Mouse (Mus musculus) heart, postnatal 4 days (tissue): ENCODE results near the gene Ubac2. TPM values are rescaled to one million over a fixed set of nuclear protein-coding genes. Genes with fewer than 3 reads are reported as not detected.
A peak's percentile ranks its signal among the peaks of the same experiment; 100 is the strongest.

Source experiments
- DNase-seq: peaks from one replicate; pipeline ENCODE4 v3.0.0; 2021
- total RNA-seq, 2 experiments: library from RNA; stranded (reverse); gene quantifications; 2 replicates each; pipeline ENCODE4 v1.2.3; 2021

The Ubac2 gene
- total RNA-seq, 2 experiments from 2014 or later = 25.2 to 27.3 TPM

DNA sequence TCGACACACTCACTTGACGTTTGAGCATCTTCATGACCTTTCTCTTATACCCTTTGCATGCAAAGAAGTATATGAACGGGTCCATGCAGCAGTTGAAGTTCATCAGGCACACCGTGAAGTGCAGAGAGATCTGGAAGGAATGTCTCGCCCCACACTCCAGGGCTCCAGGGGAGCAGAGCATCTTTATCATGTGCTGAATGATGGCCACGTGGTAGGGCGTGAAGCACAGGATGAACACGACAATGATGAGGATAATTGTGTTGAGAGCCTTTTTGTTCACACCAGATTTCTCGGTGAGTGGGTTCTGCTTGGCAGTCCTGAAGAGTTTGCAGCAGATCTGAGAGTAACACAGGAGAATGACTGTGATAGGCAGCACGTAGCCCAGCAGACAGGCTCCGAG, 75.7 kb downstream of the Ubac2 start:
- no peak for DNase-seq

DNA sequence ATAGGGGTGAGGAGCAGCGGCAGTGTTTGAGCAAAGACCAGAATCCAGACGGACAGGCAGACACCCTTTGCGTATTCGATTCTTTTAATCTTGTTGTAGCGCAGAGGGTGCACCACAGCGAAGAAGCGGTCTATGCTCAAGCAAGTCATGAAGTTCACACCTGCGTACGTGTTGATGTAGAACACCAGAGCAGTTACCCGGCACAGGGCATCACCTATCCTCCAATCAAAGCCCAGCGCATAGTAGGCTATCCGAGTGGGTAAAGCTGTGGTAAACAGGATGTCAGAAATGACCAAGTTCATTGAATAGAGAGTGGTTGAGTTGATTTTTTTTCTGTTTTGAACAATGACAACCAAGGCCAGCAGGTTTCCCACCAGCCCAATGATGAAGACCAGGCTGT, 76.2 kb downstream of the Ubac2 start:
- DNase-seq = no peak

DNA sequence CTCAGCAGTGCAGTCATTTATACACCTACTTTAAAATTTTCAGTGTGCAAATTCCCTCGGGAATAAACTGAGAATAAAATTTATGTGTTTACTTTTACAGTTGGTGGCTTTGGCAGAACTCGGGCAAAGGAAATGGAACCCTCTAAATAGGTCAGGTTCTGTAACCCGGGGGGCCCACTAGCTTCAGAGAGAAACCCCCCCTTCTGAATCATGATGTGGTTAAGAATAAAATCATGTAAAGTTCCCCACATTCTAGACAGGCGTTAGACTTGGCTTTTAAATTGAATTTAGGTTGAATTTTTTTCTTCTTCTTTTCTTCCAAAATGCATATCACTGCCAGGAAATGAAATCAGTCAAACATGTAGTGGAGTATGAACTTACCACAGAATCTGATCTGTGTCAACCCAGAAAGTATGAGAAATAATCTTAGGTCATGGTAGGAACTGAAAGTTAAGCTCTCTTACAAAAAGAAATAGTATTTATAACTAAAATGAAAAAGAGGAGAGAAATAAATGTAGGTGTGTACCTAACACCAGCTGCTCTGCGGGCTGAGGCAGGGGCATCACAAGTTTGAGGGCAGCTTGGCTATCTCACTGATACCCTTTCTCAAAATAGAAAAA, 76.9 kb downstream of the Ubac2 start:
- DNase-seq = no peak

DNA sequence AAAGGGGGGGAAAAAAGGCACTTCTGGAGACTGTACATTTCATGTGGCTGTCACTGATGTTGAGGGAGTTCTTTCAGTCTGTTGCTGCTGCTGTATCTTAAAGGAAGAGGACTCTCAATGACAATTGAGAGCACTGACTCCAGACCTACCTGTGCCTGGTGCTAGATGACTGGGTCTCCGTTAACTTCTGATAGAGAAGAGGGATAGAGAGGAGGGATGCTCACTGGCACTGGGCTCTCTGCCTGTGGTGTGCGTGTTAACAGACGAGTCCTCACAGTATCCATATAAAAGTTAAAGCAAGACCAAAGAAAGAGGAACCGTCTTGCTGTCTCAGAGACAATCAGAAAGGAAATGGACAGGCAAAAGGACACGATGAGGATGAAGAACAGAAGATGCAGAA, 77.9 kb downstream of the Ubac2 start:
- DNase-seq = no peak

DNA sequence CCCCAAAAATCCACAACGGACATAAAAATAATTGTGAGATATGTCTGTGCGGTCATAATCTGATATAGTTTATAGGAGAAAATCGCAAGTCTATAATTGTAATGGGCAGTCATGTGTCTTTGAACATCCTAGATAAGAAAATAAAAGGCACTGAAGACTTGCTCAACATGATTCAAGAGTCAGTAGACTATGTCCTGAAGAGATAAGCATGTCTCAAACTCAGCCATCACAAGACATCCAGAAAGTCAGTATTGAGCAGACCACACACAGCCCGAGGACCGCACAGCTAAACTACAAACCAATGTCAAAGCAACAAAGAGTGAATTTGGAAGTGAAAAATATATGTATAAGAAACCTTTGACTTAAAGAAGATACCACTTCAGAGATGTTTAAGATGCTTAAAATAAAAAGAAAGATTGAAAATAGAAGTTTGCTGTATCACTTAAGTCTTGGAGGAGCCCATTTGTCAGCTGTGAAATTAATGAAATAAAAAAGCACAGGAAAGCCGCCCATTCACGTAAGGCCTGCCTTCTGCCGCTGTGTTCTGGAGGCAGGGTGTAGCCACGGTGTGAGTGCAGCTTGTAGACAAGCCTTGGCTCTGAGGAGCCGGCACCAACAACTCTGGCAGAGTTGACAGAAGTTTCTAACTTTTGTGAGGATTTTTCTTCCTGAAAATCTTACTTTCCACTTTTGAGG, 78.9 kb downstream of the Ubac2 start:
- no peak for DNase-seq

DNA sequence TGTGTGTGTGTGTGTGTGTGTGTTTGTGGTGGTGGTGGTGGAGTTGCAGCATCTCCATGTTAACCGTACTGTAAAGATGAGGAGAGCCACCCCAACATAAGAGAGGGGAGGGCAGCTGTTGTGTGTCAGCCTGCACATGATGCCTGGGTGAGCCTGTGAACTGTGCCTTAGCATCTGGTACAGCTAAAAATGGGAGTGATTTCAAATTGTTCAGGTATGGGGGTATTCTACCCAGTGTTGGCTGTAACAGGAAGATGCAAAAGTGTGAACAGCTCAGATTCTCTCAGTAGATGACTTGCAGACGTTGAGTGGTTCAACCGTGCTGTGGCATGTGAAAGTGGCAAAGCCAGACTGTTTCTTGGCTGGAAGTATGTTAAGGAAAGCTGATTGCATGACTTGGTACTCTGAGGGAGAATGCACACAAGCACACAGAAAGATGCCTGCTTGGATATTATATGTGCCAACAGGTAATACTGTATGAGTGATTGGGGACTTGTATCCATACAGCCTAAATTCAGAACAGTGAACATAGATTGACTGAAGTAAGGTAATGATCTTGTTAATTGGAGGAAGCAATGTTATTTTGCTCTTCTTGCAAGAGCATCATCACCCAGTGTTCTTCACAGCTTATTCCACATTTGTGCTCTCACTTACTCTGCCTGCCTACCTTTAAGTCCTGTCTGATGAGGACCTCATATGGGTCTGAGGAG, 79.8 kb downstream of the Ubac2 start:
- no peak for DNase-seq

DNA sequence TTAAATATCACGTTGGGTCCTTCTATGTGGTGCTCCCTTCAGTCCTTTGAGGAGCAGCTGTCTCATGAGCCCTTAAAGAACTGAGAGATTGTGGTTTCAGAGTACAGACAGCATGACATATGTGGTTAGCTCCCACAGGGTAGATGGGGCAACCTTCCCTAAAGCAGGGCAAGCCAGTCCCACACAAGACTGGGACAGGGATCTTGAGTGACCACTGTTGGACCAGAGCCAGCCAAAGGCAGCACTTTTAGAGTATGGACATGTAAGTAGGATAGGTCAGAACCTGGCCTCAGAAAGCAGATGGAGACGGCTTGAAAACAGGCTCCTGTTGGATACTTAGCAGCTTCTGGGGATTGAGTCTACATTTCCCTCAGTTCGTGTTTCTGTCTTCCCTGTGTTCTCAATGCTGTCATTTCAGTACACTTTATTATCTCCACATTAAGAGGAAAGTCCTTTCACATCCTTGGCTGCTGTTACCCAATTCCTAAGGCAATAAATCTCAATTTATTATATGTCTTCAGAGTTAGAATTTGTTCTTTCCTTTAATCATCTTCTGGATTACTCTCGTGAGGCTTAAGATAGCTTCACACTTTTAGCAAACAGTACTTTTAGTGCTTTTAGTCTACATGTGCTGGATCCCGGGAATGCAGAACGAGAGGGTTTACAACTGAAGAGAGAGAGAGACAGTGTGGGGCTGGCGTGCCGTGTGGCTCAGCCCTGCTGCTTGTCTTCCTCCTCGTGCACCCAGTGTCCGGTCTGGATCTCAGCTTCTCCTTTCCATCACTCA, 80.5 kb downstream of the Ubac2 start:
- no peak for DNase-seq

DNA sequence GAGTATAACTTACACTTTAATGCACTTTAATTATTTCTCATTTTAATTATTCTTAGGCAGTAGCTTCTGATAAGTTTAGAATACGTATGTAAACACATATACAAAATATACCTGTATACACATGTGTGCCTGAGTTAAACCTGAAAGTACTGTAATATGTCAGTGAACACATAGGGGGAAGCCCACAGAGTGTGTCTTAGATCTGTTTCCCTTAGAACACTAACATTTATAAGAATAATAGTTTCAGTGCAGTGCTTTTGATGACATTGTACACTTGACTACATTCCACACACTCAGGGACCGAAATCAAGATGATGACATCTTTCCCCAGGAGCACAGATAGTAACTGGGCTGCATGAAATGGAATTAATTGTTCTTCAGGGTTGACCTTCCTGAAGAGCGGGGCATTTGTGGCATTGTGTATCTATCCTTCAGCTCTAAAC, 81.1 kb downstream of the Ubac2 start:
- no peak for DNase-seq

DNA sequence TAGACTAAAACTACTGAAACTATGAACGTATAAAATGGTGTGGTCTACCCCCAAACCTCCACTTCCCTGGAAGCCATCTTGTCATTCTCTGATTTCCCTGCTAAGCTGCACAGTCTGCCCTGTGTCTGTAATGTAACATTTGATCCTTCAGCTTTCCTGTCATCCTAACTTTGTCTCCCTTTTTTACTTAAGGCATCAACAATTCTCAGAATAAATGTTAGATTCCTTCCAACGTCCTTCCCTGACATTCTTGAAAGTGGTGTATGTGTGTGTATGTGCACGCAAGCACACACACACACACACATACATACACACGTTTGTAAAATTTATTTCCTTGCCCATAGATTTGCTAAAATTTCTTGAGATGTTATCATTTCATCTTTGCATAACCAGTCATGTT, 81.6 kb downstream of the Ubac2 start:
- no peak for DNase-seq

DNA sequence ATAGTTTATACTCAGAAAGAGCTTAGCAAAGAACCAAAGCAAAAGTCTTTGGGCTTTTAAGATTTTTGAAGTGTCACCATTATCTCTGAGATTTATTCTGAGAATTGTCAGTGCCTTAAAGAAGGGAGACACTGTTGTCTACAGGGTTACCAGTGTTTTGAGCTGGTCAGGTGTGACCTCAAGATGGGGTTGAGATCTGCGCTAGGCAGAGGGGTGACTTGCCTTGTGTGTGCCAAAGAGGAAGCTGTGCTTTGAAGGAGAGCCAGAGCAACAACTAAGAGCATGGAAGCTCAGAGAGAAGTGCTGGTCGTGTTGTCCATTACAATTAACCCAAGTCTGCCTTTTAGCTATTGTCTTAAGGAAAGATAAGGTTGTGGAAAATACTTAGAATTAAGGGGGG, 82.1 kb downstream of the Ubac2 start:
- DNase-seq = no peak

DNA sequence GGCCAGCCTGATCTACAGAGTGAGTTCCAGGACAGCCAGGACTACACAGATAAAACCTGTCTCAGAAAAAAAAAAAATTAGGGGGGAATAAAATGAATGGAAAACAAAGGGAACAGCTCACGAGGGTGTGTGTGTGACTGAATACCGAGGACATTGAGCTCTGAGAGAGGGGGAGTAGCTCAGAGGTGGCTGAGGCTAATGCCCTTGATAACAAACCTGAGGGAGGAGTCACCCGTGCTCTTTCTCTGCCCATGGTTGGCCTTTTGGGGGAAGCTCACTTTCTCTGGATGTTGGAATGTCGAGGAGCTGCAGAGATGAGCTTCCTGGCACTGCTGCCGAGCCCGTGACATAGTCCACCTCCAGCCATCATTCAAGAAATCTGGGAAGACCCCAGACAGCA, 82.6 kb downstream of the Ubac2 start:
- no peak for DNase-seq

DNA sequence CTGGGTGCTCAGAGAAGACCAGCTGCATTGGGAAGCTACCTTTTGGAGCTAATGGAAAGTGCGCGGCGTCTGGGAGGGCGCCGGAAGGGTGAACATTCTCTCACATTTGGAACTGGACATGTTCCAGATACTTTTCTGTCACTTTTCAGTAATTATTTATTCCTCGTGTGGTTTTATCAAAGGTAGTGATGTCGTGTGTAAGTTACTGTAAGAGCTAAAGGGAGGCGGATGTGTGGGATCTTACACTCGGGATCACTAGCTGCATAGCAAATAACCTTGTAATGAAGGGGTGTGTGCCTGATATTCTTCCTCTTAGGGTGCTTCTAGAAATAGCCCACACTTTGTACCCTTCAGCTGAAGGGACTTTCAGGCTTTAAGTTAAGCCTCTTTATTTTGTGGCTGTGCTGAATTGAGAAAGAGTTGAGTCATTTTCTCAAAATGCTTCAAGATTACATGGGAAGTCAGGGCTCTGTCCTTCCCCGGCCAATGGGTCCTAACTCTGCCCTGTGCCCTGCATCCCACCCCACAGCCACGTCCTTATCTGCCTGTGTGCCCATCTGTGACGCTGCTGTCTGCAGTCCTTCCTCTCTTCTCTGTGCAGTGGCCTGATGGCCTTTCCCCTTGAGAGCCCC, 83.2 kb downstream of the Ubac2 start:
- DNase-seq = no peak

DNA sequence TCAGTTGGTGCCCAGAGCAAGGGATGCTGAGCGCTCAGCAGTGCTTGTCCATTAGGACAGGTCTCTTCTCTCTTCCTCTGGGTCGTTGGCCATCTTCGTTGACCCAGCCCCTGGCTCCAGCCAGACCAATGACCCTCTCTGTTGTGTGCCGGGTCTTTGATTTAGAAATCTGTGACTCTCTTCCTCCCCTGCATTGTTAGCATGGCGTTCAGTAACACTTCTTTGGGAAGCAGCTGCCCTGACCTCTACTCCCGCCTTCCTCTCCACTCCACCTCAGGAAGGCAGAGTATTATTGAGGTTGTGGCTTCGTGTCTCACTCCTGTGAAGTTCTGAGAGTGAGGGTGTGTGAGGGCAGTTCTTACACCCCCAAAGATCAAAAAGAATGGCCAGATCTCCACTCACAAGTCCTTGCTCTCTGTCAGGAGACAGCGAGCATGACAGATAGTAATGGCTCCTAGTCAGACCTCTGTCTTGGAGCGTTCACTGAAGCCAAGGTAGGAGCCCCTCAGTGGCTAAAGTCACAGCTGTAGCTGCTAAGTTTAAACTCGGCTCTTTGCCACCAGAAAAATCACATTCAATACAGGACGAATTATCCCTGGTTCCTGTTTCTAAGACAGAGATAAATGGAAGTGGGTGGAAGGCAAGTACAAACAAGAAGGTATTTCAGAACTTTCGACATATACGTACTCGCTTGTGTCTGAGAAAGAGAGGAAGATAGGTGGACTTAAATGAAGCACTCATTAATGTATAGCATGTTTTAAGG, 83.9 kb downstream of the Ubac2 start:
- DNase-seq = no peak

DNA sequence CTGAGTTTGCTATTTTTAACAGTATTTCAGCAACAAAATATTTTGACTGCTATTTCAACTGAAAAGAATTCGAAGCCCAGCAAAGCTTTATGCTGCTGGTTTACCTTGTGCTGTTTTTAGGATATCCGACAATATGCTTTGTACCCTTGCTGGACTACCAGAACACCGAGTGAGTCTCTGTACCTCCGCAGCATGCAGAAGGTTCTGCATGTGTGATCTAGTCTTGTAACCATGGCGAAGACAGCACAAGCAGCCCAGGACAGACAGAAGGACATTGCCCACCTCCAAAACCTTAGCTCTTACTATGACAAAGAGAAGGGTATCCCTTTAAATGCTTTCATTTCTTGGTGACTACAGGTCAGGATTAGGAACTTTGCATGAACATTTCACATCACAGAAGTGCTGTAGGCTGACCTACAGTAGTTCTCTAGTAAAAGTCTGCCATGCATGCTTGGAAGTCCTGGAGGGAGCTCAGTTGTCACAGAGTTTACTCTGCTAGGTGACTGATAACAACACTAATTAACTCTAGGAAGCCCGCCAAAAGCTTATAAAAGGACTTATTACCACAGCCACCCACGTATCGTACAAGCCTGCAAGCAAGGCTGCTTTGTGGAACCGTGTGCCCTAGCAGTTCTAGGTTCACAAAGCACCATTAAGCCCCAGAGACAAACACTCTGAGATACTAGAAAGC, 85.0 kb downstream of the Ubac2 start:
- no peak for DNase-seq

DNA sequence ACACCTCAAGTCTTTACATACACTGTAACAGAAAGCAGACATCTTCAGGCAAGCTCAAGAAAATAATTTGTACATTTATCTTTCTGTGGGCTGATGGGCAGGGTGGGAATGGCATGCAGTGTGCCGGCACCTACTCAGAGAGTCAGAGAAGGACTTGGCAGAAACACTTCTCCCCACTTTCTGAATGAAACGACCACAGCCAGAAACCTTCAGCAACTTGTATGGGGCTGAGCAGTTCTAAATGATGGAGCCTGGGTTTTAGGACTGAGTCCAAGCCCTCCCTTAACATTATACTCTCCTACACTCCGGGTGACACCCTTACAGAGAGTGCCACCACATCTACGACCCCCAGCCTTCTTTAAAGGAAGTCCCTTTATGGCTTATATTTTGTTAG, 85.5 kb downstream of the Ubac2 start:
- no peak for DNase-seq

DNA sequence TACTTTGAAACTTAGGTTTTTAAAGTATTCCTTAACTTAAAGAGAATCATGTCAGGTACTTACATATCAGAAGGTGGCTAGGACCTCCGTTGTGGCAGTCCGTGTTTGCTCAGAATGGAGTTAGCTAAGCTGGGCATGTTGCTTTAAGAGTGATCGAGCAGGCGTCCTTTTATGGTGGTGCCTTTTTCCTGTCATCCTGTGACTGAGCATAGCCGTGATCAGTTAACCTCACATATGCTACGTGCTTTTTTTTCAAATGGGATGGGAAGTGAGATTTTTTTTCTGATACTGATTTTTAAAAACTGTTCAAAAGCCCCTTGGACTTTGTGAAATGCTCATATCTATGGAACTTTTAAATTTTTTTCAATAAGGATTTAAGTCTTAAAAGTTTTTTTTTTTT, 86.6 kb downstream of the Ubac2 start, which contains the start of gene Gpr183:
Gene Gpr183 (minus strand): TSS at position 206 of the 400 bp plus-strand sequence.
- peak; percentile 29 for DNase-seq

DNA sequence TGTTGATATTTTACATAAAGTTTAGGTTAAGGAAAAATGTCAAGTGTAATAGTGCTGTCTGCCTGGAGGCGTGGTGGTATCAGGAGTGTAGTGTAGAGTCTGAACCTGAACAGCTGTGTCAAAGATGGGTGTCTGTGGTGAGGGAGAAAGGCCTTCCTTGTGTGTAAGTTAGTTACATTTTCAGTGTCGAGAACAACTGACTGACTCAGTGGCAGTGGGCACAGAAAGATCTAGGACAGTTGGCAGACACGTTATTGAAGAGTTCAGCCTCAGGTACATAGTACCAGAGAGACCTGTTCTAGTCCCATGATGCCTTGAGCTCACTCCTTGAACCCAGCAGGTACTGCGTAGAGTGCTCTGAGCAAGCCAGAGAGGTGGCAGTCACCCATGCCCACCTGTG, 87.0 kb downstream of the Ubac2 start:
- no peak for DNase-seq

DNA sequence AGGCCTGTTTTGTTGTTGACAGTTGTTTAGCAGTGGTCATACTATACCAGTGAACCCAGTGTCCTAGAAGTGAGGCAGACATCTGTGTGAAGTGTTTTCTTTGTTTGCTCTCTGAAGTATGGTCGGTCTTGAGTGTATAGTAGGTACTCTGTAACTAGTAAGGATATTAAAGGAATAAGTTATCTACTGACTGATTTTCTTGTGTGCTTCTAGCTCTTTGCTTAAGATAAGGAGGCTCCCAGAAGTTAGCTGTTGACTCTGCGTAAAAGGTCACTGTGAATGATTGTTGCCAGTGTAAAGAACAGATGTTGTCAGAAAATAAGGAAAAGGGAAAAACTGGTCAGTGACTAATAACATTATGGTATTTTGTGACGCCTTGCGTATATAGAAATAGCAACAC, 88.7 kb downstream of the Ubac2 start:
- DNase-seq = no peak

DNA sequence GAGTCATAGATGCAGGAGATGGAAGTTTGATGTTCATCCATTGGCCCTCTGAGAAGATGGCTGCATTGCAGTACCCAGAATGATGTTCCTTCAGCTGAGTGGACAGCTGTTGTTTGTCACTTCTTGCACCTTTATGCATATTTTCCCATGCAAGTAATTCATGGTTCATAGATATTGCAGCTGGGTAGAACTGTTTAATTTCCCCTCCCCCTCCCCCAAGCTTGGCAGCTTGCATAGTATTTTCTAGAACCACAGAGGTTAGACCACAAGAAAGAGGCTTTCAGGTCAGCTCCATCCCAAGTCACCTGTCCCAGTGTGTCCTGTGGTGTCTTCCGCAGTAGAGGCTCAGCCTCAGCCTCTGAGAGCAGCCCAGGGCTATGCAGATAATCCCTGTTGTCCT, 92.0 kb downstream of the Ubac2 start:
- DNase-seq = no peak

DNA sequence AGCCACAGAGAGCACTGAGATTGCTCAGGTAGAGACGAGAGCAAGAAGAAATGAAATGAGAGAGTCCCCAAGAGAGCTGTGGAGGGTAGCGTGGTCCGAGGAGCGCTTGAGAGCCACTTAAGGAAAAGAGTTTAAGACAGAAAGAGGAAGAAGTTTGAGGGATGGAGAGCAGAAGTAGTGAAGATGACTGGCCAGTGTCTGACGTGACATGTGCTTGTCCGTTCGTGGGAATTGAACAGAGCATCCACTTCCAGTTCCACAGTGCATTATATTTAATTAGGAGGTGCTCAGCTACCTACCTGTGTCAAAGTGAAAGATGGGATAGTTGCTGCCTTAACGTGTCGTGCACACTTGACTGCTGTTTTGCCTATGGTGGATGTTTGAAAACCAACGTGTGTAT, 94.7 kb downstream of the Ubac2 start:
- no peak for DNase-seq

DNA sequence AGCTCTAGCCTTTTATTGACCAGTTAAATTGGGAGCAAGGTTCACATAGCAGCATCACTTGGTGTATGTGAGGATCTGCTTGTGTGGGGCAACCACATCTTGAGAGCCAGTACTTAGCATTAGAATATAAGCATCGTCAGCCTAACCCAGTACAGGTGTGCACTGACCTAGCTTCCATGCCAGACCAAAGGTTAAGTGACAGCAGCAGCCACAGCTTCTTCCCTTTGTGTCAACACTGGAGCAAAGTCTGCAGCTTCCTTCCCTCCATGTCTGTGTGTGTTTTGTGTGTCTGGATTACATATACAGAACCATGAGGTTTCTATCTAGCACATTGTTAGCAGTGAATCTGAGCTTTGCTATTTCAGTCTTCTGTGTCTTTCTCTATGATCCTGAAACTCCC, 103.1 kb downstream of the Ubac2 start:
- no peak for DNase-seq
